Mouse (Mus musculus): ENCODE measurements around the gene Scn4a.

The Scn4a gene

DNA sequence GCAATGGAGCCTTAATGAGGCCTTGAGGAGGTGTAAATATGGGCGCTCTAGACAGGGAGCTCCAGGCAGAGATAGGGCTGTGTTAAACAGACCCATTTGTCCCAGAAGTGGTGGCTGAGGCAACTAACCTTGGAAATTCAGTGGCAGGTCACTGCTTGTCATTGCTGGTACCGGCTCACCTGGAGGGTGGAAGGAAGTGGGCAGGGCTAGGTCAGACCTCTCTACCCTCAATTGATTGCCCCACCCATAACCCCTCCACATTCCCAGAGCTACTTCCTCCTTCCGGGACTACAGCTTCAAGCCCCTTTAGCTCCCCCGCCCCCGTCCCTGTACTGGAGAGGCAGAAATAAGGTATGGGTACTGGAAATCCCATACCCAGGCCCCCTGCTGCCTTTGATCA, 39.6 kb downstream of the Scn4a start:
- DNase-seq, result peak; percentile 65

DNA sequence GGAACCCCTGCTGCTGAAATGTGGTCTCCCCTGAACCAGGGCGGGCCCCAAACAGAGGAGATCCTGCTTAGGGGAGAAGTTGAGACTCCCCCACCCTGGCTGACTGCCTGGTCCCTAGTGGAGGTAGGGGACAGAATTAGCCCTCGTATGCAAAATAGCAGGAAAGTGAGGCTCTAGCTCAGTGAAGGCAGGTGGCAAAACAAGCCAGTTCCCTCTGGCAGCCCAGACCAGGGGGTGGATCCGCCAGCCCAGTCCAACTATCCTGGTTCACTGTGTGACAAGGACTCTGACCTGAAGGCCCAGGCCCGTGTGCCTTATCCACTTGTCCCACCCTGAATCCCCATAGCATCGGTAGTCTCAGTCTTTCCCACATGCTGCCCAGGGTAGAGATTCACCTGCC, 43.0 kb downstream of the Scn4a start:
- no peak for DNase-seq

DNA sequence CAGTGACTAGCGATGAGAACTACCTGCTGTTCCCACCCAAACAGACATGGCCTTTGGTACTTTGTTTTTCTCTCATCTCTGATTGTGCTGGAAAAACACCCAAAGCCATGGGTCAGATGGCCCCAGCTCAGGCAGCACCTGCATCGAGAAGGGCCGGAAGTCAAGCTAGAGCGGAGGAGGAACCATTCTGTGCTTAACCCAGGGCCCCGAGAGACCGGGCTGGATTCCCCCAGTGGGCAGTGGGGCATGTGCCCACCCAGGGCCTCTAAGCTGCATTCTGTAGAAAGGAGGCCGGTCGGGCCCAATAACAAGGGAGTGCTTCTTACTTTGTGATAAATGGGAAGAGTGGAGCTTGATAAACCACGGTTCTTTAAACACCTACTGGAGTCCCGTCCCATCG, 44.9 kb downstream of the Scn4a start:
- DNase-seq, result no peak

DNA sequence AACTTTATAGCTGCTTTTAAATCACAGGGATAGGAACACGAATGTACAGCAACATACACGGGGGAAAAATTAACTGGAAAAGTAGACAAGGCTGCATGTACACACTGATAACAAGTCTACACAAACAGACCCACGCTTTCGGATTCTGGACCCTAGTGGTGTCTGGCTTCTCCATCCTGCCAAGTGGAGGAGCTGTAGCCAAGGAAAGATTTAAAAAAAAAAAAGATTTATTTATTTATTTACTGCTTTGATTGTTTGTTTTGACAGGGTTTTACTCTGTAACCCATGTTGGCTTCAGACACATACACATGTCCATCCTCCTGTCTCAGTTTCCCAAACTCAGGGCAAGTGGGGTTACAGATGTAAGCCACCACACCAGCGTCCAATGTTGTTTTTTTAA, 45.7 kb downstream of the Scn4a start:
- DNase-seq, result no peak

DNA sequence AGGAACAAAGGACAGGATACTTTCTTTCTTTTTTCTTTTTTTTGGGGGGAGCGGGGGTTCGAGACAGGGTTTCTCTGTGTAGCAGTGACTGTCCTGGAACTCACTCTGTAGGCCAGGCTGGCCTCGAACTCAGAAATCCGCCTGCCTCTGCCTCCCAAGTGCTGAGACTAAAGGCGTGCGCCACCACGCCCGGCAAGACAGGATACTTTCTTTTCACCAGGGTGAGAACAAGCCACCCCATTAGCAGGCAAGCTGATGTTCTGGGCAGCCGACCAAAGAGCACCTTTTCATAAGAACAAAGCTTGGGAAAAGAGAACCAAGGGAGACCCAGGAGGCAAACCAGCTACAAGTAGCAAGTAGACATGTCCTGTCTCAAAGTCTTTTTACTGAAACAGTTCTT, 46.3 kb downstream of the Scn4a start:
- DNase-seq, result no peak

DNA sequence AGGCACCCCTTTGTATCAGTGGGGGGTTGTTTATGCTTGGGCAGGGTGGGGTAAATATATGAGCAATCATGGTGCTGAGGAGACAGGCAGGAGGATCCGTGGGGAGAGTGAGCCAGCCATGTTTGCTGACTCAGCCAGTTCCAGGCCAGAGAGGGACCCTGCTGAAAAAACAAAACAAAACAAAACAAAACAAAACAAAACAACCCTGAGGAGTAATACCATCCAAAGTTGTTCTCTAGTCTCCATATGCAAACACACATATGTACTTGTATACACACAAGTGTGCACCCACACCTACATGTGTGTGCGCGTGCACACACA, 47.1 kb downstream of the Scn4a start:
- DNase-seq, result no peak

DNA sequence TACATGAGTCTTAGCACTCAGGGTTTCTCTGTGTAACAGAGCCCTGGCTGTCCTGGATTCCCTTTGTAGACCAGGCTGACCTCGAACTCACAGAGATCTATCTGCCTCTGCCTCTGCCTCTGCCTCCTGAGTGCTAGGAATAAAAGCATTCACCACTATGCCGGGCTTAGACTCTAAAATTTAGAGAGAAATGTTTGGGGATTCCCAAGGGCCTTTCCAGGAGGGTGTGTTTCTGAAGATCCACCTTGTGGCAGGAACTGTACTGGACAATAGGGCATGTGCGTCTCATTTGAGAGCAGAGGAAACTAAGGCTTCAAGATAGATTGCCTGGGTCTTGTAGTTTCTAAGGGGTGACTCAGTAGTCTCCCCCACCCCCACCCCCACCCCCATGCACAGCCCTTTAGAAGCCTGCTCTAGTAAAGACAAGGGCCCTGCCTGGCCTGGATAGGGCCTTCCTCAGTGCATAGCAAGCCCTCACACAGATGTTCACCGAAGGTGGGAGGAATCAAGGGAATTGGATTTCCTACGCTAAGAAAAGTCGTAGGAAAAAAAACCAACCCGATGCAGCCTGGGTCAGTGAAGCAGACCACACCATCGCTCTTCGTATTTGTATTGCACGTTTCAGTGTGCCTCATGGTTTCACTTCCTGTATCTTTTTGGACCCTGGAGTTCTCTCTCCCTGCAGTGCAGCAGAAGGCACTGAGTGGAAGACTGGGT, 47.6 kb downstream of the Scn4a start:
- no peak for DNase-seq

DNA sequence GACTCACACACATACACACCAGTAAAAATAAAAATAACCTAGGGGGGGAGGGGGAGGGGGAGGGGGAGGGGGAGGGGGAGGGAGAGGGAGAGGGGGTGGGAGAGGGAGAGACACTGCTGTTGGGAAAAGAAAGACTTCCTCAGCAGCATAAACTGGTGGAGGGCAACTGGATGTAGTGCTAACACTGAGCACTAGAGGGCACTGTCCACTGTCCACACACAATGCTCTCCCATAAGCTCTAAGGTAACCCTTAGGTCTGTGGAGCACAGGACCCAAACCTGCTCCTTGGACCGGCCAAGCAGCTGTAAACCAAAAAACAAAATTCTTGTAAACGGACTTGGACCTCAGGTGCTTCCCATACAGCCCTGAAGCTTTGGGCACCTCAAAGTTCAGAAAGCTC, 50.5 kb downstream of the Scn4a start:
- peak; percentile 74 for DNase-seq

DNA sequence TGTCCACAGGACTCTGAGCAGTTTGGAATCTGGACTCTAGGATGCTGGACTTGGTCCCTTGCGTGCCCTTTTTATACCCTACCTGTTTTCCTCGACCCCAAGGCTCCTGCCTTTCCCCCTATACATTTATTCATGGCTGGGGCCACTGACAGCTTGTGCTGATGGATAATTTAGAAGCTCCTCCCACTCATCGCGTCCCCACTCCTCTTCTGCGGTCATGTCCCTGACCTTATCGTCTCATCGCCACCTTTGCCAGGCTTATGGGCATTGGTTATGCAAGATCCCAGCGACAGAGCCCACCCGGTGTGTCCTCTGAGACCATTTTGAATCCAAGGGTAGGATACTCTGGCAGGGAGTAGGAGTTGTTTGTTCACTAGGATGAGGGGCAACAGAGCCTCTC, 51.3 kb downstream of the Scn4a start, which contains the start of gene Gh:
Gh (minus strand) TSS at position 101 of the 400 bp plus-strand sequence.
- DNase-seq, result no peak

DNA sequence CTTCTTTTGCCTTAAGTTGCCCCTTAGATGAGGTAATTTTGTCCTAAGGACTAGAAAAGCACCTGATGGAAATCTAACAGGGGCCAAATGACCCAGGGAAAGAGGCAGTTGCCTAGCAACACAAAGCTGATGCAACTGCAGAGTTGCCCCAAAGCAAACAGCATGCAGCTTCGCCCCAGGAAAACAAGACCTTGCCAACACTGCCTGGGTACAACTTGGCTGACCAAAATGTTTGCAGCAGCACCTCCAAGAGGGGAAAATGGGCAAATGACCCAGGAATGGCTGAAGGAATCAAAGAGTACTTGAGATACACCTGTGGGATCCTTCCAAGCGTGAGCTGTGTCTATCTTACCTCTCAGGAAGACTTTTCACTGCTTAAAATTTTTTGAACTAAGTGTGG, 61.2 kb downstream of the Scn4a start:
- peak; percentile 62 for DNase-seq

DNA sequence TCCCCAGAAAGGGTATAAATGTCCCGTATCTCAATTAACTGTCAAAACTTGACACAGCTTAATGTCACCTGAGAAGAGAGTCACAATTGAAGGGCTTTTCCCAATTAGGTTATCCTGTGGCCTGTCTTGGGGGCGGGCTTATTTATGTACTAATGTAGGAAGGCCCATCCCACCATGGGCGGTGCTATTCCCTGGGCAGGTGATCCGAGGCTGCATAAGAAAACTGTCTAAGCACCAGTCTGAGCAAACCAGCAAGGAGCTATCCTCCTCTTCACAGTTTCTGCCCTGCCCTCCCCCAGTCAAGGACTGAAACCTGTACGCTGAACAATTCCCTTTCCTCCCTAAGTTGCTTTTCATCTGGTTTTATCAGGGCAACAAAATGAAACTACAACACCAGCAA, 62.7 kb downstream of the Scn4a start:
- DNase-seq, result no peak

DNA sequence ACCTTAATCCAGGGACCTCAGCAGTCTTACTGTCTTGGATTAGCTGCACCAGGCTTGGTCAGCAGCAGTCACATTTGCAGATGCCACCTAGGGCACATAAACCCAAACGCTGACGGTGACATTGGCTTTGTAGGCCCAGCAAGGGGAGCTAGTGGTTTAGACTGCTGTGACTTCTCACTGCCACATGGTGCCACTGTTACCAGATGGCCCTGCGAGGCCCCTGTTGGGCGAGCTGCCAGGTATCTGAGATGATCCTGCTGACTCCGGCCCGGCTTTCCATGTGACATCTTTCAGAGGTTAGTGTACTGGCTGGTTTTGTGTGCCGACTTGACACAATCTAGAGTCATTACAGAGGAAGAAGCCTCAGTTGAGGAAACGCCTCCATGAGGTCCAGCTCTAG, 63.7 kb downstream of the Scn4a start:
- peak; percentile 83 for DNase-seq

DNA sequence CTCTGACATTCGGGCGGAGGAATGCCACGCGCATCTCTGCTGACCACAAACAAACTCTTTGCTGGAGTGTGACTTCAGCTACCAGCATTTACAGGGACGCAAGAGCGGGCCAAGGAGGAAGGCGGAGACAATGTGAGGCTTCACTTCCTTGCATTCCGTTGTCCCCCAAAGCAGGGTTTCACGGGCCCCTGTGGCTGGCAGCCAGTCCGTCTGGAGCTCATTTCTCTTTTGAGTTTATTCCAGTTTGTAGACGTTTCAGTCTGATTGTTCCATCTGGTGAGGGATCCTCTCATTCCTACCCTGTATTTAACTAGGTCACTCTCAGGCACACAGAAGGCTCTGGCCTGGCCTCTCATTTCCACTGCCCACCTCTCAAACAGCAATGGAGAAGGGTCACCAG, 66.1 kb downstream of the Scn4a start:
- peak; percentile 37 for DNase-seq

DNA sequence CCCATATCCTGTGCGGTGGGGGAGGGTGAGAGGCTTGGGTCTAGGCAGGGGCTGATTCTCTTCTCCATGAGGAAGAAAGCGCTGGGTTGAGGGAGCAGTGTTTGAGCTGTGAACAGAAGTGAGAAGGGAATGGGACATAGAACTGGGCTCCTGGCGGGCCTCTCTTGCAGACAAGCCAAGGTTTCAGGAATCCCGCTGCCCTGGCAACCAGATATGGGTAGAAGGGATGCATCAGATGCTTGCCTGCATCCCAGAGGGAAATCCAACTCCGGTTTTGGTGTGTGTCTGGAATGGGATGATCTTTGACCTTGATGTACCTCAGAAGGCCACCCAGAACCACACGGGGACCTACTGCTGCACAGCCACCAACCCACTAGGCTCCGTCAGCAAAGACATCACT, 66.9 kb downstream of the Scn4a start:
- DNase-seq, result no peak

DNA sequence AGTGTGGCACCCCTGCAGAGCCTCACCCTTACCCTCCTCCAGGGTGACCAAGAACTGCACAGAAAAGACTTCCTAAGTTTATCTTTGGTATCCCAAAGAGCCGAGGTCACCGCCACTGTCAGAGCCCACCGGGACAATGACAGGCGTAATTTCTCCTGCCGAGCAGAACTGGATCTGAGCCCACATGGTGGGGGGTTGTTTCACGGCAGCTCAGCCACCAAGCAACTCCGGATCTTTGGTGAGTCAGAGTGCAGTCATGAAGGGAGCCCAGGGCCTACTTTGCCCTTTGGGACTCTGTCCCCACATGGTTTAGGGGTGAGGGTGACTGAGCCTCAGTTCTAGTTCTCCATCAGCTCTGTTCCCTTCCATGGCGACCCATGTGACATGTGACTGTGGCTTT, 69.0 kb downstream of the Scn4a start:
- DNase-seq, result no peak

DNA sequence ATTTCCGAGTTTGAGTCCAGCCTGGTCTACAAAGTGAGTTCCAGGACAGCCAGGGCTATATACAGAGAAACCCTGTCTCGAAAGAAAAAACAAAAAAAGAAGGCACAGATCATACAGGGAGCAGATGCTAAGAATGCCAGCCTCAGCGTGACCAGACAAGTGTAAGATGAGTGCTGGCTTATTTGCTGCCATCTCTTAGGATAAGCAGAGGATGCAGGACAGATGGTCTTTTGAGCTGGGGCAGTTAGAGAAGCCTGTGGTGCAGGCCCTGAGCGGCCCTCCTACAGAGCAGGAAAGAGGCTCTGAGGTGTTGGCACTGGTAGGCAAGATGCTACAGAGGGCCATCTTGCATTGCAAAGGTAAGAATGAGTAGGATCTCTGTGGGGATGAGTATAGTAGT, 69.7 kb downstream of the Scn4a start:
- DNase-seq, result no peak

DNA sequence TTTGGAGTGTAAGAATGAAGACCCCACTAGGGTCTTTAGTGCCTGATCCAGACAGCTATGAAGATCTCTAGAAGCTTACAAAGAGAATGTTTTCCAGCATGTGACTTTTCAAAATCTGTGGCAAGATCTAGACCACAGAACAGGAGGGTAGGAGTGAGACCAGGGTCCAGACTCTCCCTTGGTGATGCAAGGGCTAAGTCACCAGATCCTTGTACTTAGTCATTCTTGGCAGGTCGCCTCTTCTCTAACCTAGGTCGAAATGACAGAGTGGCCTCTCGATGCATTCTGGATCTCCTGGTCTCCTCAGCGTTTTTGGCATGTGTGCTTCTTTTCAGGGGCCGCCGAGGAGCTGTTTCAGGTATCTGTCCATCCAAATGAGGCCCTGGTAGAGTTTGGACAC, 70.6 kb downstream of the Scn4a start:
- DNase-seq, result no peak

DNA sequence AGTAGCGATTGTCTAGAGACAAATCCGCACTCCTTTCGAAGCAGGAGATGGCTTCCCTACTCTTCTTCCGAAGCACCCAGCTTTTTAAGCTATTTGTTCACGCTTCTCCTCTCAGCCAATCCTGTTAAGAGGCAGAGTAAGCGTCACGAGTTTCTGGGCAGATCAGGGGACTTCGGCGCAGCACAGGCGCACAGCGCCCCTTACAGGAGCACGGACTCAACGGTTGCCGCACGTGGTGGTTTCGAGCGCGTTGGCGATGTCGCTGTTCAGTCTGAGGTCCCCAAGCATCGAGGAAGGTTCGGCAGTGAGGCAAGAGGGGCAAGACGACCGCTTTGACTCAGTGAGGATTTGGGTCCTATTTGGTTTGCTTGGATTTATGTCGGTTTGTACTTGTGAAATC, 76.6 kb downstream of the Scn4a start, which contains the start of gene Tcam1:
Tcam1 (plus strand) TSS at position 219 of the 400 bp plus-strand sequence.
- peak; percentile 95 for DNase-seq

DNA sequence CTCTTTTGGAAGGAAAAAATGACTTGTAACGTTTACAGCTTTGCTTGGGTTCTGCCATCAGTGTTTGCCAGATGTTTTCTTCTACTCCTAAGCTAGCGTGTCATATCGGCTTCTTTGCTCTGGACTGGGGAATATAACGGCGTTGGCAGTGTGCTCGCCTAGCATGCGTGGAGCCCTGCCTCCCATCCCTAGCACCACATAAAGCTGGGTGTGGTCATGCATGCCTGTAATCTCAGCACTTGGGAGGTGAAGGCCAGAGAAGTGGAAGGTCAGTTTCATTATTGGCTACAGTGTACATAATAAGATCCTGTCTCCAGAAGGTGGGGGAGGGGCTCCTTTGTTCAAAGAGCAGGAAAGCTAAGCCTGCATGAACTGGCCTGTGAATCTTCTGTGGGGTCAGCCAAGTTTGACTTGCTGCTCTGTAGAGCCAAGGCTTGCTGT, 78.1 kb downstream of the Scn4a start:
- DNase-seq, result peak; percentile 90

DNA sequence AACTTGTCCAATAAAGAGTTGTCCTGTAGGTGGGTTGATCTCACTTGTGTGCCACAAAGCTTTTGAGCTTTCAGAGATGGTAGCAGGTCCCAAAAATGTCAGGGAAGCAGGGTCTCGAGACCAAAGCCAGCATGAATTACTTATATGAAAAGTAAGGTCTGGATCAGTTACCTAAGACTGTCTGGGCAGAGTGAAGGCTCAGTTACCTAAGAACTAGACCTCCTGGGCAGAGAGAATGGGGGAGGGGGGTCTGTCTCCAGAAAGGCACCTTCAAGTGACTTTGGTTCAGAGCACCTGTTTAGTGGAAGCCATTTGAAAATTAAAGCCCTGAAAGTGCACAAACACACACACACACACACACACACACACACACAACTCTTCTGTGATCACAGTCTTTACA, 78.7 kb downstream of the Scn4a start:
- DNase-seq, result no peak

DNA sequence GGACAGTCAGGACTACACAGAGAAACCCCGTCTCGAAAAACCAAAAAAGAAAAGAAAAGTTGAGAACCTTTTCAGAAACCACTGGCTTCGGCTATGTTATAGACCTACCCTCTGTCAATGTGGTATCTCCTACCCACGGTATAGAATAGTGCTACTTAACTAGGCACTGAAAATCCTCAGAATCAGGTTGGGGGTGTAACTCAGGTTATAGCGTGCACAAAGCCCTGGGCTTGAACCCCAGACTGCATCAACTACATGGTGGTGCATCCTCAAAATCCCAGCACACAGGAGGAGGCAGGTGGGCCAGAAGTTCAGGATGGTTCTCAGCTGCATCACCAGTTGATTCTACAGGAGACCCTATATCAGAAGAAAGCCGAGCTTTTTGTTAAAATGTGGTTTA, 79.3 kb downstream of the Scn4a start:
- no peak for DNase-seq

DNA sequence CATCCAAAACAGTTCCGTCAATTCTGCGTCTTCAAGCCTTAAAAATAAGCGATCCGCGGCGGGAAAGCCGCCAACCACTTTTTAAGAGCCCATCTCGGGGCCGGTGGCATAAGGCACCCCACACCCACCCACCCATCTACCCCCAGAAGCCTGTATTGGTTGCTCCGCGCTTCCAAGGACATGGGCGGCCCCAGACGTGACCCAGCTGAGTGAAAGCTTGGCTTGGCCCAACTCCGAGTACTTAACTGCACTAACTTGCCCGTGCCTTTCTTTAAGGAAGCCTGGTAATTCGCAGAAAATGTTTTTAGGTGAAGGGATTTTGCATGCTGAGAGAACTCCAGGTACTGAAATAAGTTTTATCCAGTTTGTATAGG, 79.8 kb downstream of the Scn4a start:
- DNase-seq, result no peak

DNA sequence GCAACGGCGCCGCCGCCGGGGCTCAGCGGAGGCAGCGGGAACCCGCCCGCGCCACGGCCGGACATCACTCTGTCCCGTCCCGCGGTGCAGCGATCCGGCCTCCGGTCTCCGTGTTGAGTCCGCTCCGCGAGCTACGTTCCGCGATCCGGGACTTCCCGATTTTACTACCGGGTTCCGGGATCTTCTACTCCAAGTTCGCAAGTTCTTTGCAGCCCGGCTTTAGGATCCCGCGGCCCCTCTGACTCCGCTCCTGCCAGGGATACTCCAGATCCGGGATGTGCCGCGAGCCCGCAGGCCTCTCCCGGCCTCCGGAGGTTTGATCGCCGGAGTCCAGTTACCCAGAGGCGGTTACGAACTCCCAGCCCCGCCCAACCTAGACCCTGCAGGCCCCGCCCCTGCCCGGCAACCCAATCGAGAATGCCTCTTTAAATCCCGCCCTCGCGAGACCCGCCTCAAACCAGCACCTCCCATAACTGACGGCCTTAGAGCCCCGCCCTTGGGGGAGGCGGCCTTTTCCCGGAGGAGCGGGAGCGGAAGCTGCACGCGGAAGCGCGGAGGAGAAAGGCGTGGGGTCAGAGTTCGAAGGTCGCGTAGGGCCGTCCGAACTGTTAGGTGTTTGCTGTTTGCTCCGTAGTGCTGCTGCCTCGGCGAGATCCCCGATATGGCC, 80.3 kb downstream of the Scn4a start, which contains the start of gene Smarcd2:
Smarcd2 (minus strand) TSS at position 329 of the 667 bp plus-strand sequence.
- peak; percentile 100 for DNase-seq

DNA sequence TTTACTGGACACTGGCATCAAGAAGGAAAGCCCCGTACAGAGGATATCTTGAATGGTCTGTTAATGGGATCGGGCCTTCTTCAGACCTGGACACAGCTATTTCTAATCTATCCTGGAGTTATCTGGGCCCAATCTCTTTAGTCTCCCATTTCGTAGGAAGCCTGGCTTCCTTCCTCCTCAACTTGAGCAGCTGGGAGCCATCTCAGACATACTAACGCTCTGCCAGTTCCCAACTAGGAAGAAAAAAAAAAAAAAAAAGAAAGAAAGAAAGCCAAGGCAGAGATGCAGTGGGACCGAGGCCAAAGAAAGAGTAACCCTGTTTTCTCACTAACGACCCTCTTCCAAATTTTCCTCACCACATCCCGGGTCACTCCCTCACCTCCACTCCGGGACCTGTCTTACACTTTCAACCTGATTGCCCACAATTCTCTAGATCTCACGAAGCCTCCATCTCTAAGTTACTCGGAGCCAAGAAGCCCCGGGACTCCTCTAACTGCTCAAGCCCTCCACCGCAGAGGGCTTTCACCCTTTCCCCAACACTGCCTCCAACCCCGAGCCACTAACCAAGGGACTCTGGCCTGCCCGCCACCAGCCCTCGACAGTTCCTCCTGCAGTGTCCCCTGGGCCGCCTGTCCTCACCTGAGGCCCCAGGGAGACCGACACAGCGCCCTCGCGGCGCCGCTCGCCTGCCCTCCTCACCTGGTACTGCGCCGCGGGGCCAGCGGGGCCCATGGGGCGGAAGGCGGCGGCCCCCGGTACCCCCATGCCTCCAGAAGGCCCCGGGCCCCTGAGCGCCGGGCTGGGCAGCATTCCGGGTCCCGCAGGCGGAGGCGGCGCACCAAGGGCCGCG, 81.1 kb downstream of the Scn4a start:
- peak; percentile 56 for DNase-seq

All from lung, postnatal 10 days (tissue).